Mouse (Mus musculus): ENCODE measurements around the gene Slc16a8. TPM values are rescaled to one million over a fixed set of nuclear protein-coding genes. Genes with fewer than 3 reads are reported as not detected.
A peak's percentile ranks its signal among the peaks of the same experiment; 100 is the strongest.

The Slc16a8 gene
- total and polyA plus RNA-seq, 3 experiments, result 0.08 to 0.83 TPM; not detected in 1

GRCm38 (mm10) chr15:79243234-79244042 is 11.1 kb downstream of the Slc16a8 start (continued):
- peak; percentile 53; the same call in 1 of the 2 replicates for TF ChIP-seq NRF1 (IDR thresholded peaks at IDR 0.05; ENCODE audit: low read depth, low read length)
- TF ChIP-seq POLR2A (IDR thresholded peaks at IDR 0.05; ENCODE audit: low read depth, low read length), result peak; percentile 40
- TF ChIP-seq MEF2A (IDR thresholded peaks at IDR 0.05; ENCODE audit: borderline replicate concordance, low read depth, low read length), result no peak; the same call in 1 of the 2 replicates
- no peak; the same call in 1 of the 2 replicates for TF ChIP-seq JUN (IDR thresholded peaks at IDR 0.05; ENCODE audit: insufficient read depth, low read depth, low read length)
- TF ChIP-seq GABPA (IDR thresholded peaks at IDR 0.05; ENCODE audit: insufficient replicate concordance, low read depth, low read length), result no peak
- peak; percentile 83; the same call in 1 of the 2 replicates for TF ChIP-seq NELFE (IDR thresholded peaks at IDR 0.05; ENCODE audit: low read depth, low read length)
- TF ChIP-seq ZNF384 (IDR thresholded peaks at IDR 0.05; ENCODE audit: low read depth, low read length), result no peak
- no peak for TF ChIP-seq KAT2A (IDR thresholded peaks at IDR 0.05; ENCODE audit: insufficient replicate concordance, low read length)
- TF ChIP-seq ZMIZ1 (IDR thresholded peaks at IDR 0.05; ENCODE audit: low read depth, low read length), result no peak
- TF ChIP-seq TCF12 (IDR thresholded peaks at IDR 0.05; ENCODE audit: low read depth, low read length), result 0 out of 2 replicates have a peak, but pooled peaks have one; percentile 28
- TF ChIP-seq MAFK (IDR thresholded peaks at IDR 0.05; ENCODE audit: insufficient replicate concordance, low read length), result no peak
- no peak for TF ChIP-seq USF1 (IDR thresholded peaks at IDR 0.05; ENCODE audit: low read depth, low read length)
- no peak for TF ChIP-seq TBP (conservative IDR thresholded peaks at IDR 0.05; ENCODE audit: low read depth, low read length)
- no peak for TF ChIP-seq EP300 (IDR thresholded peaks at IDR 0.05; ENCODE audit: low read length)
- 0 out of 2 replicates have a peak, but pooled peaks have one; percentile 31 for TF ChIP-seq SIN3A (IDR thresholded peaks at IDR 0.05; ENCODE audit: low read length)
- no peak for TF ChIP-seq CHD2 (IDR thresholded peaks at IDR 0.05; ENCODE audit: low read length)

- Histone ChIP-seq H3K4me1 (ENCODE audit: control insufficient read depth in 1 of 2, insufficient read depth in 2 of 2) (peaks cover 2 to 22% of the 10 kb centered on the region in 2 experiments; a peak in 2 of 4 replicates), H3K79me2 (replicated peaks; ENCODE audit: control insufficient read depth, extremely low read depth, insufficient read depth, poor library complexity, severe bottlenecking) (no peaks in the 10 kb centered on the region), H3K27me3 (replicated peaks) (no peaks in the 10 kb centered on the region), H3K27ac (ENCODE audit: insufficient read depth, low read depth) (no peak overlapping the region), H3K4me3 (replicated peaks in 1 of 3; ENCODE audit: low read depth in 2 of 3, low read length in 2 of 3, poor library complexity in 1 of 3) (no peak overlapping the region), H3K9ac (ENCODE audit: insufficient read depth, low read depth) (no peak overlapping the region), H3K36me3 (replicated peaks in 1 of 2; ENCODE audit: control insufficient read depth in 1 of 2, insufficient read depth in 1 of 2, low read length in 1 of 2) (peaks cover 66 to 89% of the 10 kb centered on the region in 2 experiments), H3K4me2 (ENCODE audit: insufficient read depth, low read depth, poor library complexity, severe bottlenecking) (no peak overlapping the region), H3K9me3 (replicated peaks; ENCODE audit: low read length) (peaks cover 7% of the 10 kb centered on the region)
- TF ChIP-seq MYC (IDR thresholded peaks at IDR 0.05; ENCODE audit: low read depth, low read length) (no peak), EP300 (IDR thresholded peaks at IDR 0.05; ENCODE audit: low read length) (no peak), USF2 (conservative IDR thresholded peaks at IDR 0.05; ENCODE audit: low read depth, low read length) (no peak), ELF1 (IDR thresholded peaks at IDR 0.05; ENCODE audit: low read depth, low read length) (no peak), JUND (conservative IDR thresholded peaks at IDR 0.05; ENCODE audit: low read depth, low read length) (no peak), ZKSCAN1 (IDR thresholded peaks at IDR 0.05; ENCODE audit: borderline replicate concordance, low read depth, low read length) (no peak), SMC3 (IDR thresholded peaks at IDR 0.05; ENCODE audit: low read depth, low read length) (no peak), ZNF384 (IDR thresholded peaks at IDR 0.05; ENCODE audit: low read depth, low read length) (no peak)
- in situ Hi-C loops (cut with MboI; ENCODE audit: low pct_ligation_motif_present, low pct_unique_long_range_greater_than_20kb, low sequenced_read_pairs) (loop anchor here (25.0 kb wide), 1 partner anchor 245 kb away; no protein-coding TSS in a partner anchor), dilution Hi-C loops (cut with MboI; ENCODE audit: extremely low pct_ligation_motif_present, extremely low pct_unique_long_range_greater_than_20kb, low sequenced_read_pairs) (no loop called here)
- no peak for DNase-seq (ENCODE audit: extremely low read depth)
These were observed 11.9 kb downstream of the Slc16a8 start for GRCm38 (mm10) chr15:79242574-79243233.
